Mouse (Mus musculus): ENCODE measurements around the gene Rasgef1b.
A peak's percentile ranks its signal among the peaks of the same experiment; 100 is the strongest.

The Rasgef1b gene

GRCm38 (mm10) chr5:99707261-99707660, 21.6 kb downstream of the Rasgef1b start:
- DNase-seq (ENCODE audit: low spot score): no peak

GRCm38 (mm10) chr5:99701811-99702210, 27.1 kb downstream of the Rasgef1b start:
- DNase-seq (ENCODE audit: low spot score): no peak

- DNase-seq (ENCODE audit: low spot score): no peak
These were observed 34.0 kb downstream of the Rasgef1b start for GRCm38 (mm10) chr5:99694712-99695360.

GRCm38 (mm10) chr5:99689909-99690308, 39.0 kb downstream of the Rasgef1b start:
- DNase-seq (ENCODE audit: low spot score): no peak

GRCm38 (mm10) chr5:99687894-99688293, 41.0 kb downstream of the Rasgef1b start:
- DNase-seq (ENCODE audit: low spot score): no peak

- DNase-seq (ENCODE audit: low spot score): no peak
These were observed 44.8 kb downstream of the Rasgef1b start for GRCm38 (mm10) chr5:99684023-99684422.

GRCm38 (mm10) chr5:99669971-99670571, 58.8 kb downstream of the Rasgef1b start:
- DNase-seq (ENCODE audit: low spot score): no peak

GRCm38 (mm10) chr5:99656024-99656423, 72.8 kb downstream of the Rasgef1b start:
- DNase-seq (ENCODE audit: low spot score): no peak

- no peak for DNase-seq (ENCODE audit: low spot score)
These were observed 75.9 kb downstream of the Rasgef1b start for GRCm38 (mm10) chr5:99652931-99653330.

GRCm38 (mm10) chr5:99641407-99641806, 87.5 kb downstream of the Rasgef1b start:
- DNase-seq (ENCODE audit: low spot score): no peak

GRCm38 (mm10) chr5:99636575-99636974, 92.3 kb downstream of the Rasgef1b start:
- no peak for DNase-seq (ENCODE audit: low spot score)

- DNase-seq (ENCODE audit: low spot score): no peak
These were observed 94.8 kb downstream of the Rasgef1b start for GRCm38 (mm10) chr5:99634010-99634541.

GRCm38 (mm10) chr5:99633548-99633947, 95.3 kb downstream of the Rasgef1b start:
- DNase-seq (ENCODE audit: low spot score): no peak

GRCm38 (mm10) chr5:99632649-99633310, 96.1 kb downstream of the Rasgef1b start:
- DNase-seq (ENCODE audit: low spot score): no peak

GRCm38 (mm10) chr5:99630087-99630486, 98.8 kb downstream of the Rasgef1b start:
- DNase-seq (ENCODE audit: low spot score): peak; percentile 33

- no peak for DNase-seq (ENCODE audit: low spot score)
These were observed 103.3 kb downstream of the Rasgef1b start for GRCm38 (mm10) chr5:99625603-99626002.

GRCm38 (mm10) chr5:99620771-99621170, 108.1 kb downstream of the Rasgef1b start:
- DNase-seq (ENCODE audit: low spot score): no peak

- DNase-seq (ENCODE audit: low spot score): no peak
These were observed 111.5 kb downstream of the Rasgef1b start for GRCm38 (mm10) chr5:99617271-99617800.

- no peak for DNase-seq (ENCODE audit: low spot score)
These were observed 115.3 kb downstream of the Rasgef1b start for GRCm38 (mm10) chr5:99613321-99614118.

GRCm38 (mm10) chr5:99607602-99608001, 121.3 kb downstream of the Rasgef1b start:
- DNase-seq (ENCODE audit: low spot score): no peak

GRCm38 (mm10) chr5:99606164-99606858, 122.6 kb downstream of the Rasgef1b start:
- DNase-seq (ENCODE audit: low spot score): no peak
